Mouse (Mus musculus) myocyte (in vitro differentiated cells): ENCODE data around the gene Spp1.

Source experiments
- CEBPB ChIP-seq: IDR thresholded peaks from 2 replicates; pipeline ENCODE4 v1.6.1; 2011; ENCODE audit warnings: mild to moderate bottlenecking, moderate library complexity; ENCODE audit not compliant: poor library complexity, insufficient read depth, severe bottlenecking
- E2F4 ChIP-seq: IDR thresholded peaks from one replicate; pipeline ENCODE4 v1.6.1; 2011; ENCODE audit warnings: mild to moderate bottlenecking, control low read depth, moderate library complexity; ENCODE audit not compliant: insufficient read depth
- MAX ChIP-seq: IDR thresholded peaks from one replicate; pipeline ENCODE4 v1.6.1; 2011; ENCODE audit warnings: low read depth, mild to moderate bottlenecking, control low read depth
- MYOD1 ChIP-seq, 3 experiments: IDR thresholded peaks; one replicate each; pipeline ENCODE4 v1.6.1; 2011; ENCODE audit warnings: control low read depth in 2 of 3, low read depth in 2 of 3, mild to moderate bottlenecking in 2 of 3, moderate library complexity in 1 of 3; ENCODE audit not compliant: insufficient read length in 2 of 3, control insufficient read depth in 1 of 3
- MYOG ChIP-seq, 3 experiments: IDR thresholded peaks; one replicate each; pipeline ENCODE4 v1.6.1; 2011; ENCODE audit warnings: control low read depth in 2 of 3, low read depth in 2 of 3, mild to moderate bottlenecking in 2 of 3; ENCODE audit not compliant: insufficient read length in 2 of 3, control insufficient read depth in 1 of 3, insufficient read depth in 1 of 3
- POLR2A ChIP-seq: IDR thresholded peaks from one replicate; pipeline ENCODE4 v1.6.1; 2011; ENCODE audit warnings: low read depth, mild to moderate bottlenecking, control low read depth, moderate library complexity; ENCODE audit not compliant: insufficient read length
- POLR2AphosphoS2 ChIP-seq: IDR thresholded peaks from one replicate; pipeline ENCODE4 v1.6.1; 2011; ENCODE audit warnings: low read depth, control low read depth; ENCODE audit not compliant: insufficient read length
- REST ChIP-seq: IDR thresholded peaks from one replicate; pipeline ENCODE4 v1.6.1; 2011; ENCODE audit warnings: mild to moderate bottlenecking, control low read depth, moderate library complexity; ENCODE audit not compliant: insufficient read depth, insufficient read length
- SRF ChIP-seq: IDR thresholded peaks from one replicate; pipeline ENCODE4 v1.6.1; 2011; ENCODE audit warnings: low read depth; ENCODE audit not compliant: control insufficient read depth, insufficient read length
- TCF12 ChIP-seq: IDR thresholded peaks from one replicate; pipeline ENCODE4 v1.6.1; 2011; ENCODE audit warnings: mild to moderate bottlenecking, control low read depth; ENCODE audit not compliant: poor library complexity, insufficient read depth, severe bottlenecking
- TCF3 ChIP-seq: IDR thresholded peaks from one replicate; pipeline ENCODE4 v1.6.1; 2011; ENCODE audit warnings: low read depth, control low read depth; ENCODE audit not compliant: insufficient read length
- USF1 ChIP-seq: IDR thresholded peaks from one replicate; pipeline ENCODE4 v1.6.1; 2011; ENCODE audit warnings: low read depth, mild to moderate bottlenecking, control low read depth, moderate library complexity

GRCm38 (mm10) chr5:104396286-104396685, 38.6 kb upstream of the Spp1 start:
- TF ChIP-seq POLR2A (no peak), POLR2AphosphoS2 (no peak), SRF (no peak), MAX (no peak), MYOD1 (IDR thresholded peaks at IDR 0.05; ENCODE audit: control insufficient read depth in 1 of 3, insufficient read length in 2 of 3, low read depth in 2 of 3) (no peak), TCF3 (no peak), E2F4 (no peak), USF1 (no peak), REST (no peak), TCF12 (no peak), MYOG (IDR thresholded peaks at IDR 0.05; ENCODE audit: control insufficient read depth in 1 of 3, insufficient read depth in 1 of 3, insufficient read length in 2 of 3, low read depth in 2 of 3) (no peak), CEBPB (peak; percentile 39; the same call in 1 of the 2 replicates)
